In the genomic region with DNA sequence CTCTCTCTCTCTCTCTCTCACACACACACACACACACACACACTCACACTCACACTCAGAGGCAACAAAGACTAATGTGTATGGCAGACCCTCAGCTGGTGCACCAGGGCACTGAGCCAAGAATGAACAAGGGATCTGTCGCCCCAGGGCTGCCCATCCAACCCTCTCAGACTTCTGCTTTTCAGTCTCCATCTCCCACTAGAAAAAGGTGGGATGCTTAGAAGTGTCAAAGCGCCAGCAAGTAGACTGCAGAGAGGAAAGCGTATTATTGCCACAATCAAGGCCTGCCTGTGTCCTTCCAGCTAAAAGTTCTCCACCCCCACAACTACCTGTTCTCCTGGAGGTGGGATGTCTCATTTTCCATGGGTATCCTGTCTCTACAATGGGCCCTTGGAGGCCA, we compare ENCODE assay signal across 8 mouse cellular contexts. TPM values are rescaled to one million over a fixed set of nuclear protein-coding genes. Genes with fewer than 3 reads are reported as not detected.
DNase-seq lines count a peak whose midpoint lies in the region; ATAC-seq and TF ChIP-seq lines count a peak whose summit lies in the region.

No protein-coding gene starts in this region.

- H3K9me3 ChIP-seq in embryonic facial prominence, embryonic 10.5 days = no peaks in the 10 kb centered on the region
- H3K9me3 ChIP-seq in intestine, embryonic 14.5 days (ENCODE audit: control insufficient read depth, low read length) = no peaks in the 10 kb centered on the region

- peak overlapping the region; percentile 78 for H3K4me2 ChIP-seq in intestine, embryonic 14.5 days (ENCODE audit: low read length)

- no peak for ATAC-seq in intestine, embryonic 14.5 days (replicated peaks; ENCODE audit: low FRiP score, low TSS enrichment, low read depth)

- DNase-seq in heart, adult 2 months = no peak
- no peak for DNase-seq in heart, postnatal 36 days
- peak; percentile 62 for DNase-seq in 416B (ENCODE audit: low read depth)
- no peak for DNase-seq in embryonic facial prominence, embryonic 10.5 days (ENCODE audit: low spot score)
- DNase-seq in intestine, embryonic 14.5 days (ENCODE audit: low spot score) = no peak
- DNase-seq in spleen, postnatal 36 days (ENCODE audit: low spot score in 2 of 2) = no peak
- DNase-seq in kidney, adult 18-20 months = no peak
- no peak for DNase-seq in adrenal gland, postnatal 36 days

- peak overlapping the region; percentile 87 for H3K4me3 ChIP-seq in heart, adult 2 months
- peak overlapping the region; percentile 84; the same call in 1 of the 2 replicates for H3K4me3 ChIP-seq in embryonic facial prominence, embryonic 10.5 days
- H3K4me3 ChIP-seq in intestine, embryonic 14.5 days (ENCODE audit: low read depth, low read length) = no peak overlapping the region

- H3K9ac ChIP-seq in heart, adult 2 months (ENCODE audit: low read depth, low read length) = peak overlapping the region; percentile 19
- no peak overlapping the region for H3K9ac ChIP-seq in intestine, embryonic 14.5 days (ENCODE audit: low read length)

- WGBS in heart, adult 2 months = 58% methylated on average over 3 of the region's 3 CpGs
- WGBS in embryonic facial prominence, embryonic 10.5 days = 88% methylated on average over 3 of the region's 3 CpGs
- 82% methylated on average over 3 of the region's 3 CpGs for WGBS in intestine, embryonic 14.5 days

- no peaks in the 10 kb centered on the region for H3K36me3 ChIP-seq in heart, adult 2 months (ENCODE audit: control insufficient read depth, insufficient read depth, low read length)
- no peaks in the 10 kb centered on the region for H3K36me3 ChIP-seq in embryonic facial prominence, embryonic 10.5 days (replicated peaks)
- H3K36me3 ChIP-seq in intestine, embryonic 14.5 days (ENCODE audit: control insufficient read depth, insufficient read depth, low read length) = no peaks in the 10 kb centered on the region

- no peaks in the 10 kb centered on the region for H3K27me3 ChIP-seq in heart, adult 2 months (ENCODE audit: control insufficient read depth, insufficient read depth, low read length)
- H3K27me3 ChIP-seq in embryonic facial prominence, embryonic 10.5 days (replicated peaks; ENCODE audit: low read depth, poor library complexity, severe bottlenecking) = peaks cover 51% of the 10 kb centered on the region
- no peaks in the 10 kb centered on the region for H3K27me3 ChIP-seq in intestine, embryonic 14.5 days (replicated peaks; ENCODE audit: control insufficient read depth, insufficient read depth, low read length)

- peak overlapping the region; percentile 97 for H3K27ac ChIP-seq in heart, adult 2 months
- no peak overlapping the region for H3K27ac ChIP-seq in embryonic facial prominence, embryonic 10.5 days (replicated peaks)
- H3K27ac ChIP-seq in intestine, embryonic 14.5 days (ENCODE audit: low read depth) = no peak overlapping the region

- intact Hi-C loops in heart, adult 2 months (cut with DNase I) = loop anchor here (10.0 kb wide), 1 partner anchor 170 kb away; no protein-coding TSS in a partner anchor
- intact Hi-C loops in heart, postnatal 36 days (cut with DNase I) = loop anchor here (1.0 to 10.0 kb wide), 2 partner anchors 24 to 440 kb away; partner anchors contain the start of genes Cenpp and Nol8

- H3K4me1 ChIP-seq in heart, adult 2 months (ENCODE audit: control insufficient read depth, insufficient read depth, low read length) = peaks cover 19% of the 10 kb centered on the region
- peaks cover 57% of the 10 kb centered on the region for H3K4me1 ChIP-seq in embryonic facial prominence, embryonic 10.5 days
- peaks cover 26% of the 10 kb centered on the region for H3K4me1 ChIP-seq in intestine, embryonic 14.5 days (replicated peaks; ENCODE audit: control insufficient read depth, insufficient read depth, low read length)

- no peak for TF ChIP-seq POLR2A in heart, adult 2 months (IDR thresholded peaks at IDR 0.05; ENCODE audit: insufficient read depth, low read depth, low read length)

- TF ChIP-seq EP300 in heart, adult 2 months (IDR thresholded peaks at IDR 0.05; ENCODE audit: insufficient read depth, low read depth, low read length) = no peak

- TF ChIP-seq CTCF in heart, adult 2 months (IDR thresholded peaks at IDR 0.05) = no peak

- peaks cover 2% of the 10 kb centered on the region; the same call in 1 of the 2 replicates for H3K79me2 ChIP-seq in heart, adult 2 months (replicated peaks; ENCODE audit: control insufficient read depth, insufficient read depth, low read length)

RNA-seq across cellular contexts. Expression of gene Card19, which starts 1.4 kb away (rescaled TPM):
- total RNA-seq in heart, adult 2 months (2021) = 100 to 1,000 TPM; 138 to 184 TPM
- 179 and 234 TPM in 2 replicates for polyA plus RNA-seq in heart, adult 2 months (2012; rRNA removed)
- 100 to 1,000 TPM; 152 to 164 TPM for total RNA-seq in heart, postnatal 36 days (2021)
- 31.6 and 35.0 TPM in 2 replicates for polyA plus RNA-seq in embryonic facial prominence, embryonic 10.5 days (2016; fragmentation: Nextera tagmentation; extraction: Ambion mirVana)
- polyA plus RNA-seq in intestine, embryonic 14.5 days (2014; fragmentation: Nextera tagmentation; extraction: Ambion mirVana) = 54.8 and 55.0 TPM in 2 replicates
- total RNA-seq in adrenal gland, postnatal 36 days (2021) = 10 to 100 TPM; 70.5 to 73.8 TPM

RNA-seq across cellular contexts. Expression of gene Ninj1, which starts 27.2 kb away (rescaled TPM):
- 100 to 1,000 TPM; 108 to 152 TPM for total RNA-seq in heart, adult 2 months (2021)
- 157 and 220 TPM in 2 replicates for polyA plus RNA-seq in heart, adult 2 months (2012; rRNA removed)
- total RNA-seq in heart, postnatal 36 days (2021) = 100 to 1,000 TPM; 110 to 136 TPM
- polyA plus RNA-seq in embryonic facial prominence, embryonic 10.5 days (2016; fragmentation: Nextera tagmentation; extraction: Ambion mirVana) = 26.6 and 28.0 TPM in 2 replicates
- 63.0 and 64.1 TPM in 2 replicates for polyA plus RNA-seq in intestine, embryonic 14.5 days (2014; fragmentation: Nextera tagmentation; extraction: Ambion mirVana)
- total RNA-seq in adrenal gland, postnatal 36 days (2021) = 10 to 100 TPM; 51.1 to 61.4 TPM

RNA-seq across cellular contexts. Expression of gene Susd3, which starts 34.1 kb away (rescaled TPM):
- under 1 TPM; 0.32 to 0.63 TPM for total RNA-seq in heart, adult 2 months (2021)
- 1.1 and 1.4 TPM in 2 replicates for polyA plus RNA-seq in heart, adult 2 months (2012; rRNA removed)
- 1 to 10 TPM; 1.1 to 1.3 TPM for total RNA-seq in heart, postnatal 36 days (2021)
- 1.2 and 1.7 TPM in 2 replicates for polyA plus RNA-seq in embryonic facial prominence, embryonic 10.5 days (2016; fragmentation: Nextera tagmentation; extraction: Ambion mirVana)
- polyA plus RNA-seq in intestine, embryonic 14.5 days (2014; fragmentation: Nextera tagmentation; extraction: Ambion mirVana) = 1.4 and 1.5 TPM in 2 replicates
- 10 to 100 TPM in 1 of 2 experiments, 1 to 10 TPM in 1; 1.2 to 36.5 TPM for total RNA-seq in adrenal gland, postnatal 36 days (2021)
